Mouse (Mus musculus) central nervous system, embryonic 14 days (tissue): ENCODE data around the gene Tex19.1. TPM values are rescaled to one million over a fixed set of nuclear protein-coding genes. Genes with fewer than 3 reads are reported as not detected.

Experiments used
- polyA plus RNA-seq: library from polyadenylated mRNA; depleted of rRNA; stranded (reverse); fragments of >200 nt; gene quantifications from 2 replicates; pipeline ENCODE4 v1.2.3, GENCODE M21; 2012; rRNA removed

Gene Tex19.1
- polyA plus RNA-seq: 0.04 TPM in 1 of 2 replicates, not detected in the other

DNA sequence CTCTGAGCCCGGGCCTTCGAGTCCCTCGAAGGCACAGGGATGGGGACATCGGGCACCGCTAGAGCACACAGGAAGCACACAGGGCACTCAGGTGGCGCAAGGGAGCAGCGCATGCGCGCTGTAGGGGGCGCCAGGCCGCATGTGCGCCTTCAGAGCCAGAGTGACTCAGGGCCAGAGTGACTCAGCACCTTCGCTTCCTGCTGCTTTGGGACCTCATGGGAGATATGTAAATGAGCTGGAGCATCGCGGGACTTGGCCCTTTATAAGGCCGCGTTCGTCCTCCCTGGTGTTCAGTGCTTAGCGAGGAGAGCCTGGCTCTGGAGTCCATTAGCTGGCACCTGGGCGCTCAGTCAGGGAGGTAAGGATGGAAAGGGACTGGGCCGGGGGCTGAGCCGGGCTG, at the start of gene Tex19.1:
TSS of gene Tex19.1 (plus strand) at position 279 of the 400 bp plus-strand sequence.

GRCm38 (mm10) chr11:121118577-121118976, 27.4 kb upstream of the Tex19.1 start, which contains the start of gene Tex19.2:
Tex19.2 (minus strand) TSS chr11:121118677.

DNA sequence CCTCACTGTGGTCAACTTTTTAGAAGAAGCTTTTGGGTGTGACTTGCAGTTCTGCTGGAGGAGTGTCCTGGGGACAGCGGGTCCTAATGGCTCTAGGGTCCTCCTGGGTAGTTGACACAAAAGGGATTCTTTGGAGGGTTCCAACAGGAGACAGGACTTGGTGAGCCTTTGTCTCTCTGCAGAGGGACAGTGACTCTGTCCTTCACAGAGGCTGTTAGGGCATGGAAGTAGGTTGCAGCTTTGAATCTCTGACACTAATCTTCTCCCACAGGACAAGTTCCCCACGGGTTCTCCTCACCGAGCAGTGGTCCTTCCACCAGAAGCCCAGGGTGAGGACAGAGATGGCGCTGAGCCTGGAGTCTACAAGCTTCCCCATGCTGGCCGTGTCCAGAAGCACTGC, 14.0 kb downstream of the Tex19.1 start, which contains the start of gene Uts2r:
TSS of gene Uts2r (plus strand) at position 301 of the 400 bp plus-strand sequence.

Other genes starting within 250 kb of the Tex19.1 start
- gene Ccdc57, start 213.3 kb upstream of the Tex19.1 start, polyA plus RNA-seq: 7.8 and 8.2 TPM in 2 replicates
- 12.3 and 15.4 TPM in 2 replicates for gene Slc16a3, start 197.7 kb upstream of the Tex19.1 start, polyA plus RNA-seq
- 181 and 183 TPM in 2 replicates for gene Csnk1d, start 154.8 kb upstream of the Tex19.1 start, polyA plus RNA-seq
- gene Cd7, start 106.7 kb upstream of the Tex19.1 start, polyA plus RNA-seq: 0.07 and 0.33 TPM in 2 replicates
- not detected in 2 replicates for gene Sectm1b, start 82.6 kb upstream of the Tex19.1 start, polyA plus RNA-seq
- 0.06 and 0.14 TPM in 2 replicates for gene Sectm1a, start 64.9 kb upstream of the Tex19.1 start, polyA plus RNA-seq
- not detected in 2 replicates for gene Tex19.2, start 27.5 kb upstream of the Tex19.1 start, polyA plus RNA-seq
- gene Uts2r, start 14.1 kb downstream of the Tex19.1 start, polyA plus RNA-seq: 0.16 and 0.61 TPM in 2 replicates
- gene Hexdc, start 58.3 kb downstream of the Tex19.1 start, polyA plus RNA-seq: 72.0 and 79.9 TPM in 2 replicates
- gene Ogfod3, start 58.6 kb downstream of the Tex19.1 start, polyA plus RNA-seq: 10.4 and 13.7 TPM in 2 replicates
- gene Cybc1, start 83.2 kb downstream of the Tex19.1 start, polyA plus RNA-seq: 47.2 and 50.7 TPM in 2 replicates
- gene Narf, start 91.1 kb downstream of the Tex19.1 start, polyA plus RNA-seq: 60.3 and 67.7 TPM in 2 replicates
- gene Foxk2, start 113.8 kb downstream of the Tex19.1 start, polyA plus RNA-seq: 59.4 and 70.2 TPM in 2 replicates
- 74.6 and 76.1 TPM in 2 replicates for gene Wdr45b, start 208.3 kb downstream of the Tex19.1 start, polyA plus RNA-seq
- 5.3 and 7.1 TPM in 2 replicates for gene Rab40b, start 242.1 kb downstream of the Tex19.1 start, polyA plus RNA-seq